Mouse (Mus musculus) liver, postnatal 0 days (tissue): ENCODE measurements around the gene Slc4a1ap. TPM values are rescaled to one million over a fixed set of nuclear protein-coding genes. Genes with fewer than 3 reads are reported as not detected.

Source experiments
- ATAC-seq: fragments of 200-750 bp; cut with Nextera tagmentation; 2 replicates; pipeline ENCODE4 v1.8.0; 2017; ENCODE audit warnings: mild to moderate bottlenecking, moderate library complexity
- DNase-seq: peaks from one replicate; pipeline ENCODE4 v3.0.0-alpha.2; 2016
- H3K27ac ChIP-seq: fragments of 300-500 bp; sonication (generic); 2 replicates; pipeline ENCODE4 v1.5.1; 2014; ENCODE audit warnings: antibody characterized with exemption, moderate library complexity, mild to moderate bottlenecking, low read depth
- H3K27me3 ChIP-seq: fragments of 300-500 bp; sonication (generic); 2 replicates; pipeline ENCODE4 v1.6.1; 2014; ENCODE audit warnings: low read length, control low read depth, mixed read lengths; ENCODE audit not compliant: insufficient read depth
- H3K36me3 ChIP-seq: fragments of 300-500 bp; sonication (generic); replicated peaks from 2 replicates; pipeline ENCODE4 v1.6.1; 2014; ENCODE audit warnings: mild to moderate bottlenecking, control low read depth, low read length, moderate library complexity, mixed read lengths; ENCODE audit not compliant: insufficient read depth
- H3K4me1 ChIP-seq: fragments of 300-500 bp; sonication (generic); 2 replicates; pipeline ENCODE4 v1.6.1; 2014; ENCODE audit warnings: antibody characterized with exemption, mild to moderate bottlenecking, control low read depth; ENCODE audit not compliant: insufficient read depth
- H3K4me2 ChIP-seq: fragments of 300-500 bp; sonication (generic); 2 replicates; pipeline ENCODE4 v1.6.1; 2014; ENCODE audit warnings: low read depth, mild to moderate bottlenecking, low read length, moderate library complexity, mixed read lengths
- H3K4me3 ChIP-seq: fragments of 300-500 bp; sonication (generic); 2 replicates; pipeline ENCODE4 v1.5.1; 2014; ENCODE audit warnings: low read depth, low read length
- H3K9ac ChIP-seq: fragments of 300-500 bp; sonication (generic); replicated peaks from 2 replicates; pipeline ENCODE4 v1.6.1; 2014; ENCODE audit warnings: mild to moderate bottlenecking, moderate library complexity
- H3K9me3 ChIP-seq: fragments of 300-500 bp; sonication (generic); 2 replicates; pipeline ENCODE4 v1.6.1; 2016; ENCODE audit warnings: mild to moderate bottlenecking, control low read depth, low read length, mixed read lengths
- CTCF ChIP-seq: sonication (generic); IDR thresholded peaks from 2 replicates; pipeline ENCODE4 v1.5.1; 2016; ENCODE audit warnings: antibody characterized with exemption, low read depth
- EP300 ChIP-seq: IDR thresholded peaks from 2 replicates; pipeline ENCODE4 v1.6.1; 2016; ENCODE audit warnings: antibody characterized with exemption, low read depth, mild to moderate bottlenecking
- WGBS: fragments of 180-500 bp; shearing (Covaris S2); extraction: QIAGEN DNeasy Blood & Tissue Kit; methylation state at CpG from one replicate; pipeline ENCODE4 v1.1.7; 2014; ENCODE audit not compliant: insufficient replicate concordance; 5-methylcytosine and 5-hydroxymethylcytosine counted together
- polyA plus RNA-seq: library from polyadenylated mRNA; unstranded; fragments of >200 nt; fragmentation: Nextera tagmentation; extraction: Ambion mirVana; gene quantifications from 2 replicates; pipeline ENCODE4 v1.2.1, GENCODE M21; 2015

The Slc4a1ap gene
- polyA plus RNA-seq: 8.2 and 8.7 TPM in 2 replicates

DNA sequence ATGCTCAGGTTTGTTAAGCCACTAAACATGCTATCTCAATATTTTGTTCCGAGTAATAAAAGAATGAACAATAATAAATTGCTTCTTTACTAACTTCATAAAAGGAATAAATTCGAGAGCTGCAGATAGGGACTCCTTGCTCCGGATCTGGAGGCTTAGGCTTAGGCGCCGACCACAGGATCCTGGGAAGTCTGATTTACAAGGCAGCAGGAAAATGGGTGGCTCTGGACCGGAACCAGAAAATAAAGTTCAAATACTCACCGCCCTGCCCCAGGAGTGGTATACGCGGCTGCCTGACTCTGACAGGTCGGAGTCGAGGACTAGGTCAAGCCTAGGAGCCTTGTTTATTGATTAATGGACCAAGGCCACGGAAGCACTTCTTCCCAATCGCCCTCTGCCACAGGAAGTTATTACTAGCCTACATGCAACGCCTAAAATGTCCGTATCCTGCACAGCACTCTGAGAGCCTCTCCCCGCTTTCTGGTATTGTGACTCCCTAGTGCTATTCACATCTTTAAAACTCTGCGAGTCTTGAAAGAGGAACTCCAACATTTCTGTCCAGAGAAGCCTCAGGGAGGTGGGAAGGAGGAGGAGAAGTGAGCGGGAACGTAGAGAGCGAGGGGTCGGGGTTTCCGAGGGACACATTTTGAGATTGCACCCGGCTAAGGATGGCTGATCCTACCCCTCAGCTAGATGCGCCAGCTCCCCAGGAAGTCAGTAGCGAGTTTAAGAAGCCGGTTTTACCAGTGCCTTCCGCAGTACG is at the start of gene Slc4a1ap:
Gene Slc4a1ap (plus strand): TSS at position 642 of the 763 bp plus-strand sequence.
- Histone ChIP-seq H3K27me3 (no peaks in the 10 kb centered on the region), H3K27ac (peak within 1 kb of the TSS; percentile 91), H3K9me3 (no peaks in the 10 kb centered on the region), H3K9ac (peak within 1 kb of the TSS; percentile 95), H3K4me2 (peak within 1 kb of the TSS; percentile 98), H3K36me3 (peaks cover 26% of the 10 kb centered on the region), H3K4me1 (peaks cover 18% of the 10 kb centered on the region), H3K4me3 (peak within 1 kb of the TSS; percentile 100)
- WGBS: under 1% methylated on average over 28 of the region's 28 CpGs
- TF ChIP-seq CTCF (no peak), EP300 (peak; percentile 59)
- DNase-seq (peak; percentile 81), ATAC-seq (peak; percentile 93)

DNA sequence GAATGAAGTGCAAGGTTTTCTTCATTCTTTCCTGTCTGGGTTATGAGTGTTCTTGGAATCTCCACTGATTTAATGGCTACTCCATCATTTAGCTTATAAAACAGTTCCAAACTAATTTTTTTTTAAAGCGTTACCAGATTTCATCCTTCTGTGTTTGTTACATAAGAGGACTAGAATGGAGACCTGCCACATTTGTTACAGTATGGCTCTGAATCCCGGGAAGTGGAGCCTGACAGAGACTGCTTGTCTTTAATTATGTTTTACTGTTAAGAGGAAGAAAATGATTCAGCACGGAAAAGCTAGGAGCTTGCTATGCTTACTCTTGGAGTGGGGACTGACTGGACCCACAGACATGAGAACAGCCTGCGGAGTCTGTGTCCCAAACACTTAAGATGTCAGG is 46.3 kb upstream of the Slc4a1ap start:
- Histone ChIP-seq H3K4me3 (no peak overlapping the region), H3K36me3 (peaks cover 47% of the 10 kb centered on the region), H3K4me2 (no peak overlapping the region), H3K27ac (no peak overlapping the region), H3K9ac (no peak overlapping the region), H3K27me3 (no peaks in the 10 kb centered on the region), H3K9me3 (no peaks in the 10 kb centered on the region), H3K4me1 (no peaks in the 10 kb centered on the region)
- ATAC-seq (no peak), DNase-seq (no peak)
- TF ChIP-seq CTCF (no peak), EP300 (no peak)
- 90% methylated on average over 4 of the region's 4 CpGs for WGBS

DNA sequence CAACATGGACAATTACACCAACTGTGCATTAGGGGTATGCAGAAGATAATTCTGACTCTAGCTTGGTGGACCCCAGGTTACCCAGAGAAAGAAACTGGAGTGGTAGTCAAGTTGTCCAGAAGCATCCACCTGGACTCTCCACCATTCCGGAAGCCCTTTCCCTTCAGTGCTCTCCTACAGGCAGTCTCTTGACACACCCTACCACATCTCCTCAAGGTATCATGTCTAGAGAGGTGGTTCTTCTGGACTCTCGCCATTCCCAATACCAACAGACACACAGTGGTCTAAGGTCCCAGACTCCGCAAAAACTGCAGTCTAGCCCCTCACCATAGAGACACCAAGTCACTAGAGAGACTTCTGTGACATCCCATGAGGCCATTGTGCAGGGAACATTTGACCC is 41.4 kb upstream of the Slc4a1ap start, which contains the start of gene 4930548H24Rik:
Gene 4930548H24Rik (plus strand): TSS at position 301 of the 400 bp plus-strand sequence.
- no peak within 1 kb of the TSS for H3K9ac ChIP-seq
- TF ChIP-seq EP300 (no peak), CTCF (no peak)
- H3K27ac ChIP-seq: no peak within 1 kb of the TSS
- no peaks in the 10 kb centered on the region for H3K4me1 ChIP-seq
- ATAC-seq (no peak), DNase-seq (no peak)
- peaks cover 12% of the 10 kb centered on the region; the same call in 1 of the 2 replicates for H3K36me3 ChIP-seq
- no peak within 1 kb of the TSS for H3K4me2 ChIP-seq
- WGBS: 83% methylated on average over 3 of the region's 3 CpGs
- H3K4me3 ChIP-seq: no peak within 1 kb of the TSS
- H3K27me3 ChIP-seq: no peaks in the 10 kb centered on the region
- no peaks in the 10 kb centered on the region for H3K9me3 ChIP-seq

DNA sequence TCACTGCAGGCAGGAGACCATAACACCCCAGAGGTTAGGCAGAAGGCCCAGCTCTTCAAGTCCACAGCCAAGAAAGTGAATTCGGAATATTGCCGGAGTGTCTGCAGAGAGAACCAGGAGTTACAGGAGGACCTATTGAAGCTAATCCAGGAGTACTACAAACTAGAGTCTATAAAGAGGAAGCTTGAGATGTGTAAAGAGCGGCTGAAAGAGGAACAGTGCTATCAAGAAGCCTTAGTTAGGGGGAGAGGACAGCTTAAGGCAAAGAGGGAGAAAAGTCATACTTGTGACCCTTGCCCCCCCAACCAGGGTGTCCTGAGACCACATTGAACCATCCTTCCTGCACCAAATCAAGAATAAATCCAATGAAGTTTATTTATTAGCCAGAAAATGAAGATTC is 38.9 kb upstream of the Slc4a1ap start:
- Histone ChIP-seq H3K9me3 (no peaks in the 10 kb centered on the region), H3K9ac (no peak overlapping the region), H3K36me3 (no peaks in the 10 kb centered on the region), H3K4me3 (no peak overlapping the region), H3K27ac (no peak overlapping the region), H3K27me3 (no peaks in the 10 kb centered on the region), H3K4me2 (no peak overlapping the region), H3K4me1 (no peaks in the 10 kb centered on the region)
- DNase-seq (no peak), ATAC-seq (no peak)
- TF ChIP-seq EP300: no peak
- TF ChIP-seq CTCF: no peak
- 75% methylated on average over 3 of the region's 3 CpGs for WGBS

DNA sequence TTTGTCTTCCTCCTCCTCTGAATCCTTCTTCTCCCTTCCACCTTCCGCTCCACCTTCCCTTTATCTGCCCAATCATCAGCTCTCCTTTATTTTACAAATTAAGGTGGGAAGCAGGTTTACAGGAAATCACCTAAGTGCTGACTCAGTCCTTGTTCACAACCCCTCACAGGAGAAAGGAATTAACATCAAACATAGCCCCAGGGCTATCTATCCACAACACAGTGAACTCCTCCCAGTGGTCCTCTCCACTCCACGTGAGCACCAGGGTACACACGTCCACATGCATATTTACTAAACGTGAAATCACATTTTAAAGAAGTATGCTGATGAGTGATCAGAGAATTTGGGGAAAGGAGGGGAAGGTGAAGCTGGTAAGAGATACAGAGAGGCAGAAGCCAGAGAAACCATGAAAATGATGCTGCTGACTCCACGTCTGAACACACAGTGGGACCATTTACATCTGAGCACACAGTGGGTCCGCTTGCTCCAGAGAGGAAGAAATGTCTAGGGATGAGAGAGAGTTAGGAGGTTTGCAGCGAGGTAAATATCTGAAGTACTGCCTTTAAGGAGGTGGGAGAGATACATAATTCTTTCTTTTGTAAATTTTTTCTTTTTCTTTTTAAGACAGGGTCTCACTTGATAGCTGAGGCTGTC is 37.6 kb upstream of the Slc4a1ap start:
- H3K27ac ChIP-seq: no peak overlapping the region
- TF ChIP-seq CTCF (no peak), EP300 (no peak)
- 59% methylated on average over 7 of the region's 7 CpGs for WGBS
- peaks cover 3% of the 10 kb centered on the region for H3K4me1 ChIP-seq
- no peak for DNase-seq
- no peaks in the 10 kb centered on the region for H3K9me3 ChIP-seq
- H3K9ac ChIP-seq: no peak overlapping the region
- ATAC-seq: no peak
- no peaks in the 10 kb centered on the region for H3K27me3 ChIP-seq
- H3K4me3 ChIP-seq: no peak overlapping the region
- no peak overlapping the region for H3K4me2 ChIP-seq
- H3K36me3 ChIP-seq: no peaks in the 10 kb centered on the region

DNA sequence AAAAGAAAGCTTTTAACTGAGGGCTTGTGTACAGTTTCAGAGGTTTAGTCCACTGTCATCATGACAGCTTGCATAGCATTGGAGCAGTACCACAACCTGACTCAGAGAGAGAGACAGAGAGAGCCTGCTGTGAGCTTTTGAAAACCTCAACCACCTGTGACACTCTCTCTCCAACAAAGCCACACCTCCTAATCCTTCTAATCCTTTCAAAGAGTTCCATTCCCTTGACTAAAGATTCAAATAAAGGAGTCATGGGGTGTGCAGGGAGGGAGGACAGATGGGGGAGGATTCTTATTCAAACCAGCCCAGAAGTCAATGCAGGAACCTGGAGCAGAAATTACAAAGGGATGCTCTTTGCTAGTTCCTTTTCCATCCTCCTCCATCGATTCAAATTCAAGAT is 34.8 kb upstream of the Slc4a1ap start:
- Histone ChIP-seq H3K4me3 (no peak overlapping the region), H3K27ac (no peak overlapping the region), H3K4me2 (no peak overlapping the region), H3K27me3 (no peaks in the 10 kb centered on the region), H3K9ac (no peak overlapping the region), H3K9me3 (no peaks in the 10 kb centered on the region), H3K4me1 (peaks cover 8% of the 10 kb centered on the region), H3K36me3 (peaks cover 7% of the 10 kb centered on the region)
- DNase-seq (no peak), ATAC-seq (no peak)
- 38% methylated on average over 1 of the region's 1 CpGs for WGBS
- TF ChIP-seq EP300: no peak
- TF ChIP-seq CTCF: no peak
